Mouse (Mus musculus) embryo, embryonic 10 days (tissue): Measurements from ENCODE around the gene Ces2e.
"Not testable (repeated sequence)": the region's sequence is repeated elsewhere in the genome, so short reads cannot be mapped to it uniquely, and the experiment has no call there.

Experiments
- DNase-seq: peaks from one replicate; pipeline ENCODE4 v3.0.0-alpha.2; 2015; ENCODE audit warnings: low spot score

Gene Ces2e

GRCm38 (mm10) chr8:104925972-104926596, at the start of gene Ces2e:
Gene Ces2e, plus strand, starts transcription at chr8:104926260.
- no peak for DNase-seq

GRCm38 (mm10) chr8:104886223-104886926, 39.7 kb upstream of the Ces2e start:
- DNase-seq = not testable (repeated sequence)

- no peak for DNase-seq
Measured at GRCm38 (mm10) chr8:104901746-104902145, 24.3 kb upstream of the Ces2e start.

GRCm38 (mm10) chr8:104907111-104907510, 18.9 kb upstream of the Ces2e start:
- no peak for DNase-seq

GRCm38 (mm10) chr8:104909021-104909420, 17.0 kb upstream of the Ces2e start:
- DNase-seq = not testable (repeated sequence)

GRCm38 (mm10) chr8:104909651-104910050, 16.4 kb upstream of the Ces2e start:
- DNase-seq = not testable (repeated sequence)

GRCm38 (mm10) chr8:104927301-104927700, 1.2 kb downstream of the Ces2e start:
- DNase-seq = no peak

- no peak for DNase-seq
Measured at GRCm38 (mm10) chr8:104944665-104945064, 18.6 kb downstream of the Ces2e start.

GRCm38 (mm10) chr8:104947056-104947455, 21.0 kb downstream of the Ces2e start, which contains the start of gene Ces2f:
Gene Ces2f, plus strand, starts transcription at chr8:104947356.
- DNase-seq = no peak

GRCm38 (mm10) chr8:104949031-104949430, 23.0 kb downstream of the Ces2e start:
- no peak for DNase-seq

GRCm38 (mm10) chr8:104961537-104961961, 35.5 kb downstream of the Ces2e start, which contains the start of gene Ces2g:
Gene Ces2g, plus strand, starts transcription at chr8:104961718.
- DNase-seq = no peak

- DNase-seq = no peak
Measured at GRCm38 (mm10) chr8:104962229-104962901, 36.3 kb downstream of the Ces2e start.

- no peak for DNase-seq
Measured at GRCm38 (mm10) chr8:104963375-104963894, 37.4 kb downstream of the Ces2e start.

- no peak for DNase-seq
Measured at GRCm38 (mm10) chr8:104984126-104984525, 58.1 kb downstream of the Ces2e start.
